13 mouse cellular contexts compared by ENCODE assay signal in genomic region chr1:151994271-151994670, GRCm38 (mm10).
DNase-seq lines count a peak whose midpoint lies in the region; ATAC-seq lines count a peak whose summit lies in the region.
"Had no signal": no experiment of that assay in that cellular context is flagged by ENCODE, and none has a peak within 500 bp of the region (broad histone marks: within the 10 kb centered on the region; RNA-seq: fewer than 3 reads in every experiment).

No protein-coding gene starts in this region.

- no peak for DNase-seq in midbrain, embryonic 10.5 days (ENCODE audit: low spot score)
- peak; percentile 64 for DNase-seq in cerebellum, adult 8-10 months
- no peak for DNase-seq in adrenal gland, adult 8-10 months
- DNase-seq in testis, postnatal 14 days (ENCODE audit: low spot score) = no peak
- DNase-seq: adrenal gland, postnatal 36 days; gastrocnemius, postnatal 36 days had no signal

- H3K9ac ChIP-seq in midbrain, embryonic 13.5 days (replicated peaks) = no peak overlapping the region
- H3K9ac ChIP-seq in forebrain, embryonic 15.5 days (replicated peaks) = no peak overlapping the region
- no peak overlapping the region for H3K9ac ChIP-seq in neural tube, embryonic 14.5 days (replicated peaks; ENCODE audit: low read depth, low read length)
- H3K9ac ChIP-seq: heart, embryonic 15.5 days had no signal

- no peaks in the 10 kb centered on the region for H3K36me3 ChIP-seq in midbrain, embryonic 13.5 days
- H3K36me3 ChIP-seq in midbrain, embryonic 10.5 days = peaks cover 6% of the 10 kb centered on the region; the same call in 1 of the 2 replicates
- H3K36me3 ChIP-seq in forebrain, embryonic 15.5 days = no peaks in the 10 kb centered on the region
- H3K36me3 ChIP-seq in neural tube, embryonic 14.5 days (ENCODE audit: control insufficient read depth, insufficient read depth, low read length) = no peaks in the 10 kb centered on the region
- H3K36me3 ChIP-seq: heart, embryonic 15.5 days had no signal

- WGBS in midbrain, embryonic 13.5 days = 39% methylated on average over 6 of the region's 6 CpGs
- 86% methylated on average over 6 of the region's 6 CpGs for WGBS in midbrain, embryonic 10.5 days
- WGBS in forebrain, embryonic 15.5 days = 46% methylated on average over 6 of the region's 6 CpGs
- WGBS in neural tube, embryonic 14.5 days = 41% methylated on average over 6 of the region's 6 CpGs

- H3K27me3 ChIP-seq in midbrain, embryonic 13.5 days = no peaks in the 10 kb centered on the region
- H3K27me3 ChIP-seq in midbrain, embryonic 10.5 days (ENCODE audit: low read depth, poor library complexity, severe bottlenecking) = no peaks in the 10 kb centered on the region
- H3K27me3 ChIP-seq in forebrain, embryonic 15.5 days = no peaks in the 10 kb centered on the region
- no peaks in the 10 kb centered on the region for H3K27me3 ChIP-seq in neural tube, embryonic 14.5 days (ENCODE audit: control insufficient read depth, insufficient read depth, low read length)
- H3K27me3 ChIP-seq: heart, embryonic 15.5 days had no signal

- peak; percentile 69 for ATAC-seq in midbrain, embryonic 13.5 days
- peak; percentile 74 for ATAC-seq in forebrain, embryonic 15.5 days (replicated peaks)
- peak; percentile 52; the same call in 1 of the 2 replicates for ATAC-seq in neural tube, embryonic 14.5 days (ENCODE audit: low read depth)
- ATAC-seq: CD4-positive, CD25-positive, alpha-beta regulatory T cell, adult 4 months; inflammation-experienced regulatory T-cells, adult 6 months had no signal

- H3K4me3 ChIP-seq in midbrain, embryonic 13.5 days (replicated peaks) = no peak overlapping the region
- H3K4me3 ChIP-seq in midbrain, embryonic 10.5 days = no peak overlapping the region
- no peak overlapping the region for H3K4me3 ChIP-seq in forebrain, embryonic 15.5 days
- no peak overlapping the region for H3K4me3 ChIP-seq in neural tube, embryonic 14.5 days (ENCODE audit: low read depth, low read length)
- H3K4me3 ChIP-seq: heart, embryonic 15.5 days; layer of hippocampus, adult 2 months had no signal

- no peaks in the 10 kb centered on the region for H3K9me3 ChIP-seq in midbrain, embryonic 13.5 days
- peaks cover 5% of the 10 kb centered on the region; the same call in 1 of the 2 replicates for H3K9me3 ChIP-seq in midbrain, embryonic 10.5 days (replicated peaks)
- no peaks in the 10 kb centered on the region for H3K9me3 ChIP-seq in forebrain, embryonic 15.5 days
- no peaks in the 10 kb centered on the region for H3K9me3 ChIP-seq in neural tube, embryonic 14.5 days (ENCODE audit: control insufficient read depth, low read length)
- H3K9me3 ChIP-seq: heart, embryonic 15.5 days had no signal

- peaks cover 36% of the 10 kb centered on the region for H3K4me1 ChIP-seq in midbrain, embryonic 13.5 days (replicated peaks)
- no peaks in the 10 kb centered on the region for H3K4me1 ChIP-seq in midbrain, embryonic 10.5 days
- peaks cover 25% of the 10 kb centered on the region for H3K4me1 ChIP-seq in forebrain, embryonic 15.5 days
- peaks cover 6% of the 10 kb centered on the region; the same call in 1 of the 2 replicates for H3K4me1 ChIP-seq in neural tube, embryonic 14.5 days (ENCODE audit: control insufficient read depth, insufficient read depth, low read length)

- H3K4me2 ChIP-seq in midbrain, embryonic 13.5 days (replicated peaks) = no peak overlapping the region
- H3K4me2 ChIP-seq in forebrain, embryonic 15.5 days (replicated peaks) = no peak overlapping the region
- H3K4me2 ChIP-seq in neural tube, embryonic 14.5 days (ENCODE audit: low read depth, low read length) = no peak overlapping the region
- H3K4me2 ChIP-seq: heart, embryonic 15.5 days had no signal

- H3K27ac ChIP-seq in midbrain, embryonic 13.5 days = 0 out of 2 replicates have a peak overlapping the region, but pooled peaks have one; percentile 30
- H3K27ac ChIP-seq in midbrain, embryonic 10.5 days (replicated peaks) = no peak overlapping the region
- peak overlapping the region; percentile 0 for H3K27ac ChIP-seq in forebrain, embryonic 15.5 days (replicated peaks)
- peak overlapping the region; percentile 7; the same call in 1 of the 2 replicates for H3K27ac ChIP-seq in neural tube, embryonic 14.5 days (ENCODE audit: low read depth, low read length)
- H3K27ac ChIP-seq: heart, embryonic 15.5 days; layer of hippocampus, adult 2 months had no signal
